Mouse (Mus musculus) liver, embryonic 13.5 days (tissue): ENCODE data around the gene Lmntd1. TPM values are rescaled to one million over a fixed set of nuclear protein-coding genes. Genes with fewer than 3 reads are reported as not detected.

ENCODE experiments used
- ATAC-seq: fragments of 200-750 bp; cut with Nextera tagmentation; 2 replicates; pipeline ENCODE4 v1.8.0; 2017; ENCODE audit warnings: low read depth, mild to moderate bottlenecking, moderate number of reproducible peaks, moderate library complexity
- DNase-seq: peaks from one replicate; pipeline ENCODE4 v3.0.0; 2022
- H3K27ac ChIP-seq: fragments of 300-500 bp; sonication (generic); 2 replicates; pipeline ENCODE4 v1.5.1; 2015; ENCODE audit warnings: moderate library complexity, mild to moderate bottlenecking, inconsistent platforms
- H3K27me3 ChIP-seq: fragments of 300-500 bp; sonication (generic); 2 replicates; pipeline ENCODE4 v1.6.1; 2015; ENCODE audit warnings: mild to moderate bottlenecking, inconsistent platforms
- H3K36me3 ChIP-seq: fragments of 300-500 bp; sonication (generic); 2 replicates; pipeline ENCODE4 v1.6.1; 2015; ENCODE audit warnings: mild to moderate bottlenecking, inconsistent platforms
- H3K4me1 ChIP-seq: fragments of 300-500 bp; sonication (generic); replicated peaks from 2 replicates; pipeline ENCODE4 v1.6.1; 2015; ENCODE audit warnings: inconsistent platforms
- H3K4me2 ChIP-seq: fragments of 300-500 bp; sonication (generic); 2 replicates; pipeline ENCODE4 v1.6.1; 2015; ENCODE audit warnings: inconsistent platforms, mild to moderate bottlenecking, moderate library complexity
- H3K4me3 ChIP-seq: fragments of 300-500 bp; sonication (generic); replicated peaks from 2 replicates; pipeline ENCODE4 v1.5.1; 2015; ENCODE audit warnings: mild to moderate bottlenecking, inconsistent platforms
- H3K9ac ChIP-seq: fragments of 300-500 bp; sonication (generic); 2 replicates; pipeline ENCODE4 v1.6.1; 2015; ENCODE audit warnings: mild to moderate bottlenecking, inconsistent platforms
- H3K9me3 ChIP-seq: fragments of 300-500 bp; sonication (generic); replicated peaks from 2 replicates; pipeline ENCODE4 v1.6.1; 2016; ENCODE audit warnings: inconsistent platforms
- WGBS: fragments of 180-500 bp; shearing (Covaris S2); methylation state at CpG from one replicate; pipeline ENCODE4 v1.1.7; 2015; ENCODE audit not compliant: insufficient replicate concordance; 5-methylcytosine and 5-hydroxymethylcytosine counted together
- polyA plus RNA-seq: library from polyadenylated mRNA; unstranded; fragments of >200 nt; fragmentation: Nextera tagmentation; extraction: Ambion mirVana; gene quantifications from 2 replicates; pipeline ENCODE4 v1.2.1, GENCODE M21; 2015

Gene Lmntd1
- polyA plus RNA-seq, 1 experiment from 2014 or later = not detected

DNA sequence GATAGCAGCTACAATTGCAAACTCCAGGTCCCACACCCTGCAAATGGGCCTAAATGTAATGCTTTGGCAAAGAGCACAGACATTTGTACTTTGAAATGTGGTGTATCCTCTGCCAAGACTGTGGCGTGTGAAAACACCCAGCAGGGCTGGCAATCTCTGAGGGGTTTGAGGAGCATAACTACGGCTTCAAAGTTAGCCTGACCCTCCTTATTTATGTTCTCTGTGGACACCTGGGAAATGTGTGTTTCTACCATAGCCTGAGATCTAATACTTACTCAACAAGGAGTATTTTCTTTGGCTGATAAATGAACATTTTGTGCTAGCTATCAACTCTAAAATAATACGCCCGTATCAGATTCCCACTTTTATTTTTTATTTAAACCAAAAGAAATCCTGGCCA, 168.7 kb downstream of the Lmntd1 start:
- no peak overlapping the region for H3K4me2 ChIP-seq
- no peaks in the 10 kb centered on the region for H3K36me3 ChIP-seq
- ATAC-seq (no peak), DNase-seq (no peak)
- no peaks in the 10 kb centered on the region for H3K4me1 ChIP-seq
- H3K4me3 ChIP-seq = no peak overlapping the region
- H3K27me3 ChIP-seq = no peaks in the 10 kb centered on the region
- WGBS = 67% methylated on average over 4 of the region's 4 CpGs
- H3K27ac ChIP-seq = no peak overlapping the region
- H3K9me3 ChIP-seq = no peaks in the 10 kb centered on the region
- H3K9ac ChIP-seq = no peak overlapping the region

DNA sequence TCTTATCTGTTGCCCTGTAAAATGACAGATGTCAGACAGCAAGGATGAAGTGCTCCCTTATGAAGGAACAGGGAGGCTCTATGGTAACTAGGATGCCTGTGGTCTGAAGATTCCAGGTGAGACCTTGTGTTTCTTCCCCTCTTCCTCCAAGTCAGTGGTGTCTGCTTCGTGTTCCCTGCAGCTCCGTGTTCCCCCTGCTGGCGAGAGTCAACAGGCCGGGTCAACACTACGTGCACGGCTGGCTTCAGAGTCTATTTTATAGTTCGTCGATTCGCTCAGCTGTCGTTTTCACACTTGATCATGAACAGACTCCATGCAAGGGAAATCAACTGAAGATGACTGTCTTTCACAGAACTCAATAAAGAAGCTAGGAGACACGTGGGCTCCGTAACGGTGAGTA, 171.3 kb downstream of the Lmntd1 start:
- DNase-seq (no peak), ATAC-seq (no peak)
- Histone ChIP-seq H3K4me3 (no peak overlapping the region), H3K9ac (no peak overlapping the region), H3K4me2 (no peak overlapping the region), H3K4me1 (no peaks in the 10 kb centered on the region), H3K36me3 (no peaks in the 10 kb centered on the region), H3K27me3 (no peaks in the 10 kb centered on the region), H3K27ac (no peak overlapping the region), H3K9me3 (no peaks in the 10 kb centered on the region)
- WGBS = 51% methylated on average over 13 of the region's 13 CpGs

DNA sequence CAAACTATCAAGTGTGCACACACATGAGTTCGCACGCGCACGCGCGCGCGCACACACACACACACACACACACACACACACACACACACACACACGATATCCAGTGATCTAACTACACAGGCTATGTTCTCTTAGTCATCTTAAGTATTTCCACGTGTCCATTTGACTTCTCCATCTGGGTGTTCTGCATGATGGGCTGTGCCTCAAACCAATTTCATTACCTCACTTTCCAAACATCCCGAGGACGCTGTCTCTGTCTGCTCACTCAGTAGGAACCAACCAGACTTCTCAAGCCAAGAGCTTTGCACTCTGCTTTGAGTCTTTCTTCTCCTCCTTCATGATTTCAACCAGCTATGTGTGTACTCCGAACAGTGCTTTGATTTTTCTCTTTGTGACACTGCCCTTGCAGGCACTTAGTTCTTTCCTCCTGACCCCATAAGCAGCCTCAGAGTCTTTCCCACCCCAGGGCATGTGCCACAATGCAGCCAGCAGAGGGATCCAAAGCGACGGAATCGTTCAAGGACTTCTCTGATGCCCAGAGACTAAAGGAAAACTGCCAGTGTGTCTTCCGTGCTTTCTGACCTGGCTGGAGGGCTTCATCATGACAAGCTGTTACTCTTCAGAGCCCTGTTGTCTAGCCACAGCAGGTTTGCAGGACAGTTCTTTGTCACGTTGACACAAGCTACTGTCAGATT, 172.6 kb downstream of the Lmntd1 start:
- Histone ChIP-seq H3K4me2 (no peak overlapping the region), H3K27me3 (no peaks in the 10 kb centered on the region), H3K9ac (no peak overlapping the region), H3K36me3 (no peaks in the 10 kb centered on the region), H3K27ac (no peak overlapping the region), H3K4me3 (no peak overlapping the region), H3K4me1 (no peaks in the 10 kb centered on the region), H3K9me3 (no peaks in the 10 kb centered on the region)
- no peak for ATAC-seq
- no peak for DNase-seq
- WGBS = 63% methylated on average over 18 of the region's 18 CpGs

DNA sequence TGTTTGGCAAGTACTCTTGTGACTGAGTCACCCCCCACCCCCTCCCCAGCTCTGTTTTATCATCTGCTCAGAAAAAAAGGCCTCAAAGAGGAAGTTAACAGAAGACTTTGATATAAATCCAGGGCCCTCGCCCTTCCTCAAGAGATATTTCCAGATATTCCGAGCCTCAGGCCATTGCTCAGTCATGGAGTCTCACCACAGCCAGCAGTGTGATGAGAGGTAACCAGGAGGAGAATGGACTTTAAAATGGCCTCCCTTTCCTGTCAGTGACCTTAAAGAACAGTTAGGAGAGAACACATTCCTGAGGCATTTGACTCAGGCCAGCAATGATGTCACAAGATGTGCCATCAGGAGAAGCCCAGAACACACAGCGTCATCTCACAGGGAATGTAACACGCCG, 175.3 kb downstream of the Lmntd1 start:
- Histone ChIP-seq H3K4me2 (no peak overlapping the region), H3K27ac (no peak overlapping the region), H3K4me1 (no peaks in the 10 kb centered on the region), H3K27me3 (no peaks in the 10 kb centered on the region), H3K9me3 (no peaks in the 10 kb centered on the region), H3K9ac (no peak overlapping the region), H3K36me3 (no peaks in the 10 kb centered on the region), H3K4me3 (no peak overlapping the region)
- ATAC-seq = no peak
- no peak for DNase-seq
- 63% methylated on average over 5 of the region's 5 CpGs for WGBS

DNA sequence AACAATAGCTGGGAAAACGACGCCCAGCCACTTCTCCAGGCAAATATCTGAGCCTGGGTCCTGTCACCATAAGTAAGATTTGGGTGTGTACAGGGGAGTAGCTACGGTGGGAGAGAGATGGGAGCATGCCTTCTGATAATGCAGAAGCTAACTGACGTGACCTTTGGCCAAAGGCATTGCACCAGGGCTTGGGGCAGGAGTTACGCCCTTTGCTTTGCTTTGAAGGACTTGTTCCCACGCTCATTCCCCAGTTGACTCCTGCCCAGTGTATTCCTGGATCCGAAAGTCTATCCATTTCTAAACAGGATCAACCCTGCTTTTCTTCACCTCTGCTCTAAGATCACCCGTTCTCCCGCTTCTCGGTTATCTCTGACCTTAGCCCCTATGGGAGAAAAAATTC, 178.4 kb downstream of the Lmntd1 start:
- Histone ChIP-seq H3K36me3 (no peaks in the 10 kb centered on the region), H3K9ac (no peak overlapping the region), H3K4me3 (no peak overlapping the region), H3K27me3 (no peaks in the 10 kb centered on the region), H3K4me1 (no peaks in the 10 kb centered on the region), H3K4me2 (no peak overlapping the region), H3K9me3 (no peaks in the 10 kb centered on the region), H3K27ac (no peak overlapping the region)
- DNase-seq (no peak), ATAC-seq (no peak)
- 59% methylated on average over 10 of the region's 10 CpGs for WGBS

DNA sequence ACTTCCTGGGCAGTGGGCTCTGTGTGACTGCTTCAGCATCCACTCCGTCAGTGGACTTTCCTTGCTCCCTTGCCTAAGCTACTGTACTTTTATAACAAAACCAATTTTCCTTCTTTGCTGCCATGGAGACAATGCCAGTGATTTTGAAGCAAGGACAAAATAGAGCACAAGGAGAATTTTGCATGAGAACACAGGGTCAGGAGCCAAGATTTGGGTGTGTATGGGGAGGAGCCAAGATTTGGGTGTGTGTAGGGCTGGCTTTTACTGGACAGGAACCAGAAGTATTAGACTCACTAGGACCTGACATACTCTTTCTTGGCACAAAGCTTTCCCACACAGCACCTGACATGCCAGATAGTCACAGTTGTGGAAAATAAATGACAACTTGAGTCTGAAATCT, 179.0 kb downstream of the Lmntd1 start:
- 76% methylated on average over 1 of the region's 1 CpGs for WGBS
- Histone ChIP-seq H3K4me2 (no peak overlapping the region), H3K36me3 (no peaks in the 10 kb centered on the region), H3K27ac (no peak overlapping the region), H3K27me3 (no peaks in the 10 kb centered on the region), H3K9ac (no peak overlapping the region), H3K4me3 (no peak overlapping the region), H3K9me3 (no peaks in the 10 kb centered on the region), H3K4me1 (no peaks in the 10 kb centered on the region)
- DNase-seq (no peak), ATAC-seq (no peak)

DNA sequence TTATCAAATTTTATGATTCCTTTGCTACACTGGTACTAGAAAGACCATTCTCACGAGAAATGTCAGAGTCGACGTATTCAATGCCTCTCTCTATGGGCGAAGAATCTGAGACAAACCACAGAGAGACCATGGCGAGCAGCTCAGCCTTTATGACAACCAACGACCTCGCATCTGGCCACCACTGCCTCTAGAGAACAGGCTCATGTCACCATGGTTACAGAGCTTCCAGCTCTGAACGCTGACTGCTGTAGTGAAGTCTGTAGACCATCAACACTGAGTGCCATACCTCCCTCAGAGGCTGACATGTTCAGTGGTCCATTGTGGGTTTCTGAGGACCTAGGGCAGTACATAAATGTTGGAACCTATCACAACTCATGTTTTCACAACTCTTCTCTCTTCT, 180.2 kb downstream of the Lmntd1 start:
- Histone ChIP-seq H3K27ac (no peak overlapping the region), H3K4me2 (no peak overlapping the region), H3K4me1 (no peaks in the 10 kb centered on the region), H3K9ac (no peak overlapping the region), H3K9me3 (no peaks in the 10 kb centered on the region), H3K27me3 (no peaks in the 10 kb centered on the region), H3K36me3 (no peaks in the 10 kb centered on the region), H3K4me3 (no peak overlapping the region)
- WGBS = 64% methylated on average over 8 of the region's 8 CpGs
- no peak for ATAC-seq
- DNase-seq = no peak

DNA sequence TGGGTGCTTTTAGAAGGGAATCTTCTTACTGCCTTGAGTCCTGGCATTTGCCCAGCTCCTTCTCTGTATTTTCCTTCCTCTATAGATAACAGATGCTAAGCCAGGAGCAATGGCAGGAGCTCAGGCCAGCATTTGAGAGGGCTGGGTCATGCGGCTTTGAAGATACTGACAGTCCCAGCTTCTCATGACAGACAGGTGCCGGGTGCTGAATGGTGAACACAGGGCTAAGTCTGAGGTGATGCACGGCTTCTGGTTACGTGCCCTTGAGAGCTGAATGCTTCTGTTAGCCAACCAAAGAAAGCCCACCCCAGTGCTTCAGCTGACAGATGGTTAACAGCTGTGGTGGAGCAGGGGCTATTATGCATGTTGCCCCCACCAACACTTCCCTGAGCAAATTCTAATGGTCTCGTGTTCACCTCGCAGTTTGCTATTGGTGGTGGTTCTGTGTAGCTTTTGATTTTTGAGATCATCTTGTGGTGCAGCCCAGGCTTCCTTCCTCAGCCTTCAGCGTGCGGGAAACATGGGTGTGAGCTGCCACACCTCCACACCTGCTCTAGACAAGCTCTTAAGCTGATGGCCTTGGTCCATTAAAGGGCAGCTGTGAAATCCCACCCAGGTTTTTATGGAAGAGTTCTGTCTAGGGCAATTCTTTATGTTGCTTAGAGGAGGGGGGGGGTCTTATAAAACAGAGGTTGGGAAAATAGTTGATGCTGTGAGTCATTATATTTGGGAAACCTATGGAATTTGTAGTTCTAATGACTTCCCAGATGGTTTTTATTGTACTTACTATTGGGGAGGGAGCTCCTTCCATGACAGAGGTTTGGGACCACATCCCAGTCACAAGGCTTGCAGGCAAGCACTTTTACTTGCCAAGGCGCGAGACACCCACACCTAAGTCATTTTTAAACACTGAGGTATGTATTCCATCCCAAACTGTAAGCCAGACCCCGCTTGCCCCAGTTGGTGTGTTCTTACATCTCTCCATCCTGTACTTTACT, 181.1 kb downstream of the Lmntd1 start:
- H3K4me2 ChIP-seq = no peak overlapping the region

DNA sequence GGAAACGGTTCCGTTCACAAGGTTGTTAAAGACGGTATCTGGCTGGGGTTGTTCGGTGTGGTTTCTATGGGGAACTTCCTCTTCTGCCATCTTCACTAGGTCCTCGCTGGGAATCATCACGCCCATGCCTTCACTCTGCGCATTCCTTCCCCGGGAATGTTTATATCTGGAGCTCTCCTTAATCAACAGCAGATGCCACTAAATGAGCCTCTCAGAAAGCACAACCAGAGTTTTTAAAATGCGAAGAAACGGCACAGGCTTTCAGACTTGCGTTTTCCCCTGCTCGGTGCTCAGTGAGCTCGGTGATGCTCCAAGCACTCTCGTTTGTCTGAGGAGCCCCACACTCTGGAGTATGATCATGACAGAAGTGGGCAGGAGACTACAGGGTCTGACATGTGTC, 182.4 kb downstream of the Lmntd1 start:
- Histone ChIP-seq H3K4me3 (no peak overlapping the region), H3K27me3 (no peaks in the 10 kb centered on the region), H3K9ac (no peak overlapping the region), H3K9me3 (no peaks in the 10 kb centered on the region), H3K36me3 (no peaks in the 10 kb centered on the region), H3K27ac (no peak overlapping the region), H3K4me2 (no peak overlapping the region), H3K4me1 (no peaks in the 10 kb centered on the region)
- ATAC-seq (no peak), DNase-seq (no peak)
- WGBS = 54% methylated on average over 14 of the region's 14 CpGs

More for the DNA sequence above, 181.1 kb downstream of the Lmntd1 start:
- H3K36me3 ChIP-seq = no peaks in the 10 kb centered on the region
- no peak overlapping the region for H3K9ac ChIP-seq
- no peaks in the 10 kb centered on the region for H3K9me3 ChIP-seq
- WGBS = 70% methylated on average over 11 of the region's 11 CpGs
- H3K27ac ChIP-seq = no peak overlapping the region
- H3K4me3 ChIP-seq = no peak overlapping the region
- DNase-seq (no peak), ATAC-seq (no peak)
- H3K4me1 ChIP-seq = no peaks in the 10 kb centered on the region
- no peaks in the 10 kb centered on the region for H3K27me3 ChIP-seq

DNA sequence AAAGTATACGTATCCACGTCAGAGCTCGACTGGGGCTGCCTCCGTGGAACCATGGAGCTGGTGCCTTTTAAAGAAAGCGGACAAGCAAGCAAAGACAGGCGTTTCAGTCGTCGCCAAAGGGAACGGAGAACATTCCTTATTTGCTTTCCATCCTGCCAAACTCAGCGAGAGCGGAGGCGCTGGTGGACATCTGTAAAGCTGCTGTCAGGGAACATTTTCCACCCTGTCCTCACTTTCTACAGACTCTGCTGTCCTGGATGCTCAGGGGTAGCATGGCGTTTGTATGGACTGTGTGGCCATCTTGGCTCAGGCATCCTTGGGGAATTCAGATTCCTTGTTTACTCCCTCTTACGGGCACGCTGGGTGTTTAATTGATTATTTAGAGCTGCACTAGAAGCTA, 186.7 kb downstream of the Lmntd1 start:
- no peak overlapping the region for H3K9ac ChIP-seq
- DNase-seq (no peak), ATAC-seq (no peak)
- WGBS = 72% methylated on average over 15 of the region's 15 CpGs
- H3K4me1 ChIP-seq = no peaks in the 10 kb centered on the region
- no peaks in the 10 kb centered on the region for H3K9me3 ChIP-seq
- H3K36me3 ChIP-seq = no peaks in the 10 kb centered on the region
- no peak overlapping the region for H3K4me2 ChIP-seq
- no peaks in the 10 kb centered on the region for H3K27me3 ChIP-seq
- H3K4me3 ChIP-seq = no peak overlapping the region
- no peak overlapping the region for H3K27ac ChIP-seq

DNA sequence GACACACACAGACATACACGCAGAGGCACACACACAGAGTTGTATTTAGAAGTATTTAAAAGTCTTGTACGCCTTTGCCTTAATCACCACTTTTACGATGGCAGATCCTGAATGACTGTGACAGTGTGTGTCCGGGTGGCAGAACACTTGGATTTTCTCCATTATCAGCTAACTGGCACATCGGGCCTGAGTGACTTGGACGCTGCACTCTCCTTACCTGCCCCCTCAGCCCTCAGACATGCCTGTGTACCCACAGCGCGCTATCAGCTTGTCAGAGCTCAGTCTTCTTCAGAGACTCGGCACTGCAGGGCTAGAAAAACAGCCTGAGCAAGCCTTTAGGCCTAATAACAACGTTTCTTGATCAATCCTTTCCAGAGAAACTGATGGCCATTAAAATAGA, 187.6 kb downstream of the Lmntd1 start:
- WGBS = 71% methylated on average over 10 of the region's 10 CpGs
- Histone ChIP-seq H3K9me3 (no peaks in the 10 kb centered on the region), H3K9ac (no peak overlapping the region), H3K4me2 (no peak overlapping the region), H3K4me1 (no peaks in the 10 kb centered on the region), H3K27me3 (no peaks in the 10 kb centered on the region), H3K36me3 (no peaks in the 10 kb centered on the region), H3K4me3 (no peak overlapping the region), H3K27ac (no peak overlapping the region)
- DNase-seq (no peak), ATAC-seq (no peak)
